Mouse (Mus musculus) gastrocnemius, postnatal 10 days (tissue): Measurements from ENCODE around the gene Pyy. TPM values are rescaled to one million over a fixed set of nuclear protein-coding genes. Genes with fewer than 3 reads are reported as not detected.

Source experiments
- DNase-seq: peaks from one replicate; pipeline ENCODE4 v3.0.0; 2021; ENCODE audit warnings: mixed read lengths
- long read RNA-seq, 2 experiments: library from polyadenylated mRNA; stranded (forward); transcript quantifications; one replicate each; pipeline ENCODE4 v2.0.0; 2021
- total RNA-seq, 2 experiments: library from RNA; stranded (reverse); gene quantifications; 2 replicates each; pipeline ENCODE4 v1.2.3; 2021

Gene Pyy
- total RNA-seq = not detected
- long read RNA-seq, experiment 1 = 0 reads
- long read RNA-seq, experiment 2 = 0 reads

DNA sequence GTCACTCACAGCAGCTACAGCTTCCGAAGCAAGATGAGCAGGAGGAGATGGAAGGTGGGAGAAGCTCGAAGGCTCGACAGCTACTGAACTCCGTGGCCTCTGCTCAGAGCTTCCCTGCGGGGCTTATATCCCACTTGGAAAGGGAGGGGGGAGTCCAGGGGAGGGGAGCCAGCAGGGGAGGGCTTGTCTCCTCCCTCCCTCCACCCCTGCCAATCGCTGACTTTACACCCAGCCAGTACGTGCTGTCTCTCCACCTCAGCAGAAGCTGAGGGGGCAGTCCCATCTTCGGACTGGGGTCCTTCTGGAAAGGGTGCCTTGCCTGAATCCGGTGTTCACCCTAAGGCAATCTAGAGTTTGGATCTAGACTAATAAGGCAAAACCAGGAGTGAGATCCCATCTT lies at the start of gene Pyy:
Gene Pyy (minus strand): TSS at position 101 of the 400 bp plus-strand sequence.
- DNase-seq = no peak

- no peak for DNase-seq
Measured at GRCm38 (mm10) chr11:102156786-102157089, 49.1 kb upstream of the Pyy start.

DNA sequence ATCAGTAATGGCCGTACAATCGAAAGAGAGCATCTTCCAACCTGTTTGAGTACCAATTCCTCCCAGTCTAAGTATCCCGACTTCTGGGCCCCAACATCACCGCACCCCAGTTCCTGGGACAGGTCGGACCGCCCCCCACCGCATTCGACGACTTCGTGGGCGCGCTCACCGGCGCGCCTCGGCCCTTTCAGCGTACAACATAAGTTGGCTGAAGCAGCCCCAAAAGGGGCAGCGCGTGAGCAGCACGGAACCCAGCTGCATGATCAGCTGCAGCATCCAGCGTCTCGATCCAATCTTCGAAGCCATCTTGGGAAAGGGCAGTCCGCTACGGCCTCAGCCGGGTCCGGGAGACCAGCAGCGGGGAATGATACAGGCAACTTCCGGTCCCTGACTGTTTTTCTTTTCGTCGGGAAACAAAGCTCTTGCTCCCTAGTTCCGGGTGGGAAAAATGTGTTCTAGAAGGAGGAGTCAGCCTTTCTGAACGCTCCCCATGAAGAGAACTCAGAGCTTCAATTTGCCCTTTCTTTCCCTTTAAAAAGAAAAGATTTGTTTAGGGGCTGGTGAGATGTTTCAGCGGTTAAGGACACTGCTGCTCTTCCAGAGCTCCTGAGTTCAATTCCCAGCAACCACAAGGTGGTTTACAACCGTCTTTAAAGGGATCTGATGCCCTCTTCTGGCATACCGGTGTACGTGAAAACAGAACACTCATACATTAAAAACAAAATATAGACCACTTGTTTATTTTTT lies 48.6 kb upstream of the Pyy start, which contains the start of gene Tmem101:
Gene Tmem101 (minus strand): TSS at position 366 of the 747 bp plus-strand sequence.
- DNase-seq = peak; percentile 85

- no peak for DNase-seq
Measured at GRCm38 (mm10) chr11:102147213-102147989, 39.8 kb upstream of the Pyy start.

GRCm38 (mm10) chr11:102146531-102146930 lies 38.9 kb upstream of the Pyy start:
- DNase-seq = no peak

DNA sequence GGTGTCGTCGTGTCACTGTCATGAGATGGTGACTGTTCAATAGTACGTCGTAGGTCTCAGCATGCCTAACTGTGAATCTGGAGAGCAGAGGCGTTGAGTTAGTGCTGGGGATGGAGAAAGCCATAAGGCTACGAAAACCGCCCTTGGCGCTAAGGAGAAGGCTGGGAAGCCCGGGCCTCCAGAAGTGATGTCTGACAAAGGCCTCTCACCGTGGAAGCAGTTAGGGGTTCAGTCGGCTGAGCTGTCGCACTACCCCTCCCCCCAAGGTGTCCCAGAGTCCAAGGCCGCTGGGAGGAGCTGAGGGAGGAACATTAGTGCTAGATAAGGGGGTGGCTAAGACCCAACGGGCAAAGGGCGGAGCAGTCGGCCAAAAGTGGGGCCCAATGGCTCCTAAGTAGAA lies 38.4 kb upstream of the Pyy start:
- DNase-seq = no peak

DNA sequence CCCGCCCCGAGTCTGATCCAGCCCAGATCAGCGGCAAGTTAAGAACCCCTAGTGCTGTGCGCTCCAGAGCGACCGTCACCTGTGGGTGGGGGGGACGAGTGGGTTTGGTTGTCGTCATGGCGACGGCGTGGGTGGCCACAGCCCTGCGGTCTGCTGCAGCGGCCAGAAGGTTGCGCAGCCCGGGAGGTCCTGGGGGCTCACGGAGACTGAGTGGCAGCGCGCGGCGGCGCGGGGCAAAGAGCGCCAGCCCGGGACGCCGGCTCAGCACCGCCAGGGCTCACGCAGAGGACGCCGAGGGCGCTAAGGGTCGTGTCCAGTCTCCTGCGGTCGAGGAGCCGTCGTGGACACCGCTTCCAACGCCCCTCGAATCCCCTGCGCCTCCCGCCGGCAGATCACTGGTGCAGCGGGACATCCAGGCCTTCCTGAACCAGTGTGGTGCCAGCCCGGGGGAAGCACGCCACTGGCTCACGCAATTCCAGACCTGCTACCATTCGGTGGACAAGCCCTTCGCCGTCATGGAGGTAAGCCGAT lies 37.9 kb upstream of the Pyy start, which contains the start of gene Nags:
Gene Nags (plus strand): TSS at position 43 of the 531 bp plus-strand sequence.
- DNase-seq = no peak

DNA sequence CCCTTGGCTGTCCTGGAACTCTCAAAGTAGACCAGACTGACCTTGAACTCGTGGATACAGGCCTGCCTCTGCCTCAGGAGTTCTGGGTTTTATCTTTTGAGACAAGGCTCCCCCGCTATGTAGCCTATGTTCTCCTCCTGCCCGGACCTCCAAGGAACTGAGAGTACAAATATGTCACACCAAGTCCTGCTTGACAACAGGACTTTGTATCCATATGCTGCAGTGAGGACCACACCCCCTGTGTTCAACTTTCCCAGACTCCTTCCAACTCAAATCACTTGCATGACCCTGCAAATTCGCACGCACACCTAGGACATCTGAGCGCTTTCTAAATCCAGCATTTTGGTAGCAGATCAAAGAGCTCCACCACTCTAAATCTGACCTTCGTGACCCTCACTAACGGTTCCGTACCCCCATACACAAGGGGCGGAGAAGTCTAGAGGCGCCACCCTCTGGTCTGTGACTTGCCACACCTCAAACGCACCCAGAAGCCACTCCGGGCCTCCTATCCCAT lies 37.4 kb upstream of the Pyy start:
- DNase-seq = no peak

DNA sequence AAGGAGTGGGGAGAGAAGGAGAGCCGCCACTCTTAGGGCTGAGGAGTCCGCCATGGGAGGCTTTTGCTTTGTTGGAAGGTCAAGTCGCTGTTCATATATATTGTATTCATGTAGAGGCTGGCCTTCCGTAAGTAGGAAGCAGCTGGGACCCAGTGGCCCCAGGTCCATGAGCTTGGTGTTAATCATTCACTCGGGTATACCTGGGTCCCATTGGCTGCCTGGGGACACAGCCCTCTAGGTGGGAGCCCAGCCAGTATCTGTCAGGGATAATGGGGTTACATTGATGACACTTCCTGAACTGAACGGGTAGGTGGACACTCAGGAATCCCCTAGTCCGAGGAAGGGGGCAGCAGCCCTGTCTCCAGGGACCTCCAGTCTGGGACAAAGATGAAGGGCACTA lies 34.7 kb upstream of the Pyy start:
- DNase-seq = no peak

- DNase-seq = peak; percentile 57
Measured at GRCm38 (mm10) chr11:102140508-102140907, 32.9 kb upstream of the Pyy start.

GRCm38 (mm10) chr11:102138447-102138740 lies 30.8 kb upstream of the Pyy start:
- DNase-seq = peak; percentile 76

- no peak for DNase-seq
Measured at GRCm38 (mm10) chr11:102137625-102138446, 30.2 kb upstream of the Pyy start.

GRCm38 (mm10) chr11:102134516-102134915 lies 26.9 kb upstream of the Pyy start:
- DNase-seq = no peak

DNA sequence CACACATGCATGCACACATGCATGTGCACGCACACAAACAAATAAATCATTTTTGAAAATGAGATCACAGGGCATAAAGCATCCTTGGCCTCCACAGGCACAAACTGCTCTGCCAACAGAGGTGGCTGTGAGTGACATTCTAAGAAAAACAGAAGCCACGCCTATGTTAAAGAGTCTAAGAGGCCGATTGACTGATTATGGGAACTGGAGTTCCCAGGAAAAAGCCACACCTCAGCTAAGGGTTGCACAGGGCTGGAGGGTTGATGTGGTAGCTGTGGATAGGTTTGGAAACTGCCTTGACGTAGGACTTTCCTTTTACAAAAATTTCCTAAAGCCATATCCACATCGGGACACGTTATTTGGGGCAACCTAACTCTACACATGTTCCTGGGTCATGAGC lies 9.8 kb upstream of the Pyy start:
- no peak for DNase-seq

GRCm38 (mm10) chr11:102116241-102116640 lies 8.6 kb upstream of the Pyy start:
- no peak for DNase-seq

GRCm38 (mm10) chr11:102111576-102111975 lies 3.9 kb upstream of the Pyy start:
- no peak for DNase-seq

- no peak for DNase-seq
Measured at GRCm38 (mm10) chr11:102106911-102107310, 721 bp downstream of the Pyy start.

- DNase-seq = peak; percentile 82
Measured at GRCm38 (mm10) chr11:102102485-102103258, 5.0 kb downstream of the Pyy start.

GRCm38 (mm10) chr11:102101219-102101618 lies 6.4 kb downstream of the Pyy start, which contains the start of gene Ppy:
Gene Ppy (minus strand): TSS chr11:102101319.
- DNase-seq = no peak

DNA sequence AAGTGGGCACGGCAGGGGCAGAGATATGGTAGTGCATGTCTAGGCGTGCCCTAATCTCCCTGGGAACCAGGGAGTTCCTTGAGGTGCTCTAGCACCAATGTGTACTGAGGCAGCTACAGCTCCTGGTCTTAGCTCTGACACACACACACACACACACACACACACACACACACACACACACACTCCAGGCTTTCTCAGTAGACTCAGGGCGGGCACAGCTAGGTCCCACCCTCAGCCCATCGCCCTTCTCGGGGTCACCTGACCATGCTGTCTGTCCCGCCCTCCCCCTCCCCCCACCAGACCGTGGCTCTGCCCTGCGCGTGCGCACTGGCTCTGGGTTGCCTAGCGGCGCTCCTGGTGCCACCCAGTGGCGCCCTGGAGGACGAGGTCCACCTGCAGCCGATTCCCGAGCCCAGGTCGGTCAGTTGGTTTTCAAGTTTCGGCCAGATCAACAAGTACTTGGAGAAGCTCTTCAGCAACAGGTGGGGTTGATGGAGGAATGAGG lies 10.7 kb downstream of the Pyy start:
- peak; percentile 72 for DNase-seq

DNA sequence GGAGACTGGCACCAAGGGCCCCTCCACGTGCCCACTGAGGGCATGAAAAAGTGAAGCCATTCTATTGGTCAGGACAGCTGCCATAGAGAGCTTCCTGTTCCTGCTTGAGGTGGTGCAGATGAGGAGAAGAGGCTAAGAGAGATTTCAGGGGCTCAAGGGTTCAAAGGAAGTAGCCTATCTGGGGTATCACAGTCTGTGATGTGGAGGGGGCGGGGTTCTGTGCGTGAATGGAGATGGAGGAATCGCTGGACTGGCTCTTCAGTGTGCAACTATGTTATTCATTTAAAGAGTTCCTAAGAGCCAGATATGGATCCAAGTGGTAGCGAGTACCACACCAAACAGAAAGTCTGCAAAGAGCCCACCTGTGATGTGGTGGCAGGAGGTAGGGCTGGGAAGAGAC lies 11.2 kb downstream of the Pyy start:
- DNase-seq = no peak
